Mouse (Mus musculus) right cerebral cortex, postnatal 25 days (tissue): ENCODE data around the gene Trh.
A peak's percentile ranks its signal among the peaks of the same experiment; 100 is the strongest.

Source experiments
- DNase-seq: peaks from one replicate; pipeline ENCODE4 v3.0.0; 2022

The Trh gene

GRCm38 (mm10) chr6:92221604-92222003 lies 22.8 kb downstream of the Trh start:
- no peak for DNase-seq

DNA sequence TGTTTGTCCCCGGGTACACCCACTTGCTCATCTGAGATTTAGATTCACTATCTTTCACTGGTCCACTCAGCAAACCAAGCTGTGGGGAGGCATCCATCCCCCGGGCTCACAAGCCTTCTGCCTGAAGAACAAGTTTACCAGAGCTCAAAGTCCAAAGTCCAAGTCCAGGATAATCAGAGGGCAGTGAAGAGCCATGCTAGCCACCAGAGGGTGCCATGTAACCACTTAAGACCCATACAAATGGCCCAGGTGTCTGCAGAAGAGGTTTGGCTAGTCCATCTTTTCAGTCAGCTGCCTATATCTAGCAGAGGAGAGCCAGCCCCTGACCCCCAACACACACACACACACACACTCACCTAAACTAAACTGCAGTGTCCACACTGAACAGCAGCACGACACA lies 25.0 kb downstream of the Trh start:
- peak; percentile 27 for DNase-seq

DNA sequence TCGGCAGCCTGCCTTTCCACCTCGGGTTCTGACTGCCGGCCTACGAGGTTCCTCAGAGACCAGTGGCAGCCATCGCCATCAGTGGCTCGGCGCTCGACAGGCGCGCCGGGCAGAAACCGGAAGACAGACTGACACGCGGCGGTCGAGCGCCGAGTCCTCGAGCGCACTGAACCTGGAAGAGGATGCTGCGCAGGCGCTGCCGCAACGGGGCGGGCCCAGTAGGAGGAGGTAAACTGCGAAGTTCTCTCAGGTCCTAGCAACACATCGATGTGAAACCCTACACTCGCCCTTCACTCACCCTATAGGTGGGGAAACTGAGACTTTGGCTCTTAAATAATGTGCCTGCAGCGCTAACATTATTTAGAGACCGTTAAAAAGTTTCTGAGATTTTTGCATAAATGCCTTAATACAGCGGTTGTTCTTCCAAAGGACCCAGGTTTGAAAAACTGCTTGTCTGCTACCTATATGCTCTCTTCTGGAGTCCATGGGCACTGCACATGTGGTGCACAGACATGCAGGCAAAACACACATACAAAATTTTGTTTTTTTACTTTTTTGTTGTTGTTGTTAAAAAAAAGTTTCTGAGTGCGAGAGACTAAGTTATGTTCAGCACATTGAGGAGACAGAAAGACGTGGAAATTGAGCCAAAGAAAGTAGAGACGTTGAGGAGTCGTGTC lies 29.5 kb downstream of the Trh start, which contains the start of gene Rbsn:
Rbsn (minus strand) TSS at position 153 of the 677 bp plus-strand sequence.
- DNase-seq: peak; percentile 90

- peak; percentile 10 for DNase-seq
Observed at GRCm38 (mm10) chr6:92214055-92214772, 30.2 kb downstream of the Trh start.

DNA sequence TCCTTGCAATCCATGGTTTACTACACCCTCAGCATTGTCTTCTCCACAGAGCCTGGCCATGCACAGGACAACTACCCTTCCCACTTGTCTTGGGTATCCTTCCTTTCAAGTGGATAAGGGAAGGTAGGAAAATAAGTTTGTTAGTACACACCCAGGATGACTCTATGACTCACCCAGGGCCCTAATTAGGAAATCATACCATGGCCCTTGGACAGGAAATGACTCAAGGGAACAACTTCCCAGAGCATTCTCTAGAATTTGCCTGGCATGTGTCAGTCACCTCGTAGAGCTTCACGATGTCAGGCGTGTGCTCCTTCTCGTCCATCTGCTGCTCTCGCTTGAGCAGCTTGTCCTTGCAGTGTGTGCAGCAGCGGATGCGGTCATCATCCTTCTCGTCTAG lies 45.0 kb downstream of the Trh start:
- no peak for DNase-seq
